Mouse (Mus musculus): Measurements from ENCODE around the gene Tmem186. TPM values are rescaled to one million over a fixed set of nuclear protein-coding genes. Genes with fewer than 3 reads are reported as not detected.

Gene Tmem186
- total and polyA plus RNA-seq, 2 experiments from 2014 or later, result 14.8 to 21.8 TPM

DNA sequence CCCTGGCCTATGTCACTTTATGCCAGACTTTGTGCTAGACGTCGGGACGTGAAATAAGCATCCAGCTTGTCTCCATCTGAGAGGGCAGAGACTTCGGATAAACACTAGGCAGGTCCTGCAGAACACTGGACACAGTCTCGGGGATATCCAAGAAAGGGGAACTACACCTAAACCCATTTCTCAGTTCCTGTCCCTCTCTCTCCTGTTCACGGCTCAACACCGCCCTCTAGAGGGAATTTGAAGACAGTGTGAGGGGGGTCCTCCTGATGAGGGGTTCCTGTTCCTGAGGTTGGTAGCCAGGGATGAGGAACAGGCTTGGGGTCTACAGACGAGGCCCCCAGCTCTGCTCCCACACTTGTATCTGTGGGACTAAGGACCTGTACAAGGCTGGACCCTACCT is 36.7 kb upstream of the Tmem186 start:
- peak; percentile 83 for TF ChIP-seq CTCF (IDR thresholded peaks at IDR 0.05; ENCODE audit: low read depth)
- TF ChIP-seq EP300 (IDR thresholded peaks at IDR 0.05; ENCODE audit: low read depth), result no peak
- H3K9me3 ChIP-seq (replicated peaks; ENCODE audit: control insufficient read depth, low read length), result no peaks in the 10 kb centered on the region
- H3K4me3 ChIP-seq (ENCODE audit: low read depth, low read length), result no peak overlapping the region
- DNase-seq (ENCODE audit: low spot score), result no peak
- H3K4me2 ChIP-seq (ENCODE audit: low read depth, low read length), result peak overlapping the region; percentile 13; the same call in 1 of the 2 replicates
- no peaks in the 10 kb centered on the region for H3K36me3 ChIP-seq (replicated peaks; ENCODE audit: control insufficient read depth, insufficient read depth, low read length)
- H3K27ac ChIP-seq (ENCODE audit: low read depth), result no peak overlapping the region
- peaks cover 18% of the 10 kb centered on the region for H3K4me1 ChIP-seq (ENCODE audit: control insufficient read depth, insufficient read depth)
- ATAC-seq (ENCODE audit: insufficient read depth, low read depth), result no peak
- no peak overlapping the region for H3K9ac ChIP-seq (replicated peaks; ENCODE audit: low read depth, low read length)
- 5% methylated on average over 8 of the region's 8 CpGs for WGBS
- no peaks in the 10 kb centered on the region for H3K27me3 ChIP-seq (ENCODE audit: control insufficient read depth, insufficient read depth, low read length)

DNA sequence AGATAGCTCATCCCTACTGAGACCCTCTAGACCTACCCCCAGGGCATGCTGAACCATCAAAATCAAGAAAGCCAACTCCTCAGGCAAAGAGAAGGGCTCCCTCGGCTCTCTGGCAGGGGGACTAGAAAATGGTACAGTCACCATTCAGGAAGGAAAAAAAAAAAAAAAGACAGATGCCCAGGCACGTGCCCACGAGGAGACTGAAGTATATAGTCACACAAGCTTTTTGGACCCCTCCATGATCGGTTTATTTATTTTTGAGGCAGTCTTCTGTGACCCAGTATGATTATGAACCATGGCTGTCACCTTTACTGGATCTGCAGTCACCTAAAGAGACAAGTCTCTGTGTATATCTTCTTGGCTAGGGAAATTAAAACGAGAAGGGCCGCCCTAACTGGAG is 35.8 kb upstream of the Tmem186 start:
- Histone ChIP-seq H3K36me3 (replicated peaks; ENCODE audit: control insufficient read depth, insufficient read depth, low read length) (no peaks in the 10 kb centered on the region), H3K27ac (ENCODE audit: low read depth) (no peak overlapping the region), H3K9ac (replicated peaks; ENCODE audit: low read depth, low read length) (no peak overlapping the region), H3K27me3 (ENCODE audit: control insufficient read depth, insufficient read depth, low read length) (no peaks in the 10 kb centered on the region), H3K9me3 (replicated peaks; ENCODE audit: control insufficient read depth, low read length) (no peaks in the 10 kb centered on the region), H3K4me3 (ENCODE audit: low read depth, low read length) (no peak overlapping the region), H3K4me2 (ENCODE audit: low read depth, low read length) (no peak overlapping the region), H3K4me1 (ENCODE audit: control insufficient read depth, insufficient read depth) (peaks cover 24% of the 10 kb centered on the region)
- 70% methylated on average over 6 of the region's 6 CpGs for WGBS
- no peak for ATAC-seq (ENCODE audit: insufficient read depth, low read depth)
- DNase-seq (ENCODE audit: low spot score), result no peak
- TF ChIP-seq EP300 (IDR thresholded peaks at IDR 0.05; ENCODE audit: low read depth) (no peak), CTCF (IDR thresholded peaks at IDR 0.05; ENCODE audit: low read depth) (no peak)

DNA sequence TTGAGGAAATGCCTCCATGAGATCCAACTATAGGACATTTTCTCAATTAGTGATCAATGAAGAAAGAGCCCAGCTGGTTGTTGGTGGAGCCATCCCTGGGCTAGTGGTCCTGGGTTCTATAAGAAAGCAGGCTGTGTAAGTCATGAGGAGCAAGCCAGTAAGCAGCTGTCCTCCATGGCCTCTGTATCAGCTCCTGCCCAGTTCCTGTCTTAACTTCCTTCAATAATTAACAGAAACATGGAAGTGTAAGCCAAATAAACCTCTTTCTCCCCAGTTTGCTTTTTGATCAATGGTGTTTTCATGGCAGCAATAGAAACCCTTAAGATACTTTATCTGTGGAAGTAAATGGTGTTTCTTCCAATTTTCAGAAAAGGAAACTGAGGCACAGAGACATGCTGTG is 35.3 kb upstream of the Tmem186 start:
- no peak overlapping the region for H3K9ac ChIP-seq (replicated peaks; ENCODE audit: low read depth, low read length)
- H3K27ac ChIP-seq (ENCODE audit: low read depth), result no peak overlapping the region
- ATAC-seq (ENCODE audit: insufficient read depth, low read depth), result no peak
- no peak for TF ChIP-seq EP300 (IDR thresholded peaks at IDR 0.05; ENCODE audit: low read depth)
- no peak for TF ChIP-seq CTCF (IDR thresholded peaks at IDR 0.05; ENCODE audit: low read depth)
- H3K4me2 ChIP-seq (ENCODE audit: low read depth, low read length), result no peak overlapping the region
- no peaks in the 10 kb centered on the region for H3K36me3 ChIP-seq (replicated peaks; ENCODE audit: control insufficient read depth, insufficient read depth, low read length)
- no peak overlapping the region for H3K4me3 ChIP-seq (ENCODE audit: low read depth, low read length)
- DNase-seq (ENCODE audit: low spot score), result no peak
- H3K4me1 ChIP-seq (ENCODE audit: control insufficient read depth, insufficient read depth), result peaks cover 29% of the 10 kb centered on the region
- H3K9me3 ChIP-seq (replicated peaks; ENCODE audit: control insufficient read depth, low read length), result no peaks in the 10 kb centered on the region
- H3K27me3 ChIP-seq (ENCODE audit: control insufficient read depth, insufficient read depth, low read length), result no peaks in the 10 kb centered on the region

DNA sequence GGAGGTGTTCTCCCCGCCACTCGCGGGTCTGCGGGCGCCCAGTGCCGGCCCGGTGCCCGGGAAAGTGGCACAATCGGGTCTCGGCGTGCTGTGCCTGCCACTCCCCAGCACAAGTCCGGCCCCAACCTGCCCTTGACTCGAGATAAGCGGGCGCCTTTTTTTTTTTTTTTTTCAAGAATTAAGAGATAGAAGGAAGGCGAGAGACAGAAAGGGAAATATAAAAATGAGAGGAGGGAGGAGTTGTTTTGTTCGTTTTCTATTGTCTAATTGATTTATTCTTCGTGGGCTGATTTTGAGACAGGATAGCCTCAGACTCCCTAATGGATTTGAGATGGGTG is 34.8 kb upstream of the Tmem186 start:
- Histone ChIP-seq H3K9me3 (replicated peaks; ENCODE audit: control insufficient read depth, low read length) (no peaks in the 10 kb centered on the region), H3K27me3 (ENCODE audit: control insufficient read depth, insufficient read depth, low read length) (no peaks in the 10 kb centered on the region), H3K36me3 (replicated peaks; ENCODE audit: control insufficient read depth, insufficient read depth, low read length) (no peaks in the 10 kb centered on the region), H3K4me2 (ENCODE audit: low read depth, low read length) (peak overlapping the region; percentile 79), H3K4me1 (ENCODE audit: control insufficient read depth, insufficient read depth) (peaks cover 34% of the 10 kb centered on the region), H3K27ac (ENCODE audit: low read depth) (no peak overlapping the region), H3K4me3 (ENCODE audit: low read depth, low read length) (peak overlapping the region; percentile 72), H3K9ac (replicated peaks; ENCODE audit: low read depth, low read length) (no peak overlapping the region)
- no peak for ATAC-seq (ENCODE audit: insufficient read depth, low read depth)
- no peak for DNase-seq (ENCODE audit: low spot score)
- whole genome bisulfite sequencing, result 1% methylated on average over 18 of the region's 18 CpGs
- TF ChIP-seq CTCF (IDR thresholded peaks at IDR 0.05; ENCODE audit: low read depth) (no peak), EP300 (IDR thresholded peaks at IDR 0.05; ENCODE audit: low read depth) (no peak)

DNA sequence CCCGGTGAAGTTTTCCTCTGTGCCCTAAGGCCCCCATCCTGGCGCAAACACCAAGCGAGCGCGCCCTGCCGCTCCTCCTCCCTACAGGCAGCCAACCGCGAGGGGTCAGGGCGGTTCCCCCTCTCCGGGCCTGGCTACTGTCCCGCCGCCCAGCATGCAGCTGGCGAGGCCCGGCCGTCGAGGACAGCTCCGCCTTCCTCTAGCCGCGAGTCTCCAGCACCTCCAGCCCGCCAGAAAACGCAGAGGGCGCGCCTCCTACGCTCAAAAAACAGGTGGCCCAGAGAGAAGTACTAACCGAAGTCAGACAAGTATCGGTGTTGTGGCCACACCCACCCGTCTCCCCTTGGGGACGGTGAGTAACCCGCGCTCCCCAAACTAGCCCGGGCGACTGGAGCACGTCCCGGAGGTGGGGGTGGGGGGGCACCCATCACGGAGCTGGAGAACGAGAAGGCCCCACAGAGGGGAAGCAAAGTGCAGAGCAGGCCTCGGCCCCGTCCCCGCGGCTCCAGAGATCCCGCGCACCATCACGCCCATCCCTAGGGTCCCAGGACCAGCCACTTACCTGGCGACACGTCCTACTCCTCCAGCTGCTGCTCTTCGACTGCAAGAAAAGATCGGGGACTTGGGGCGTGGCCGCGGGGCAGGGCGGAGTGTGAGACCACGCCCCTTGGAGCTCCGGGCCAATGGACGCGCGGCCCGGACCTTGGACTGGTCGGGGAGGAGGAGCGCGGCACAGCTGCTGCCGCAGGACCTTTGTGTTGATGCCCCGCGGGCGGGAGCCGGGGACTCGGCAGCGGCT is 34.2 kb upstream of the Tmem186 start, which contains the start of gene Carhsp1:
Carhsp1 (minus strand) TSS at position 605 of the 799 bp plus-strand sequence.
- Histone ChIP-seq H3K4me1 (ENCODE audit: control insufficient read depth, insufficient read depth) (peaks cover 40% of the 10 kb centered on the region), H3K9me3 (replicated peaks; ENCODE audit: control insufficient read depth, low read length) (no peaks in the 10 kb centered on the region), H3K9ac (replicated peaks; ENCODE audit: low read depth, low read length) (peak within 1 kb of the TSS; percentile 51), H3K4me2 (ENCODE audit: low read depth, low read length) (peak within 1 kb of the TSS; percentile 79), H3K4me3 (ENCODE audit: low read depth, low read length) (peak within 1 kb of the TSS; percentile 72), H3K36me3 (replicated peaks; ENCODE audit: control insufficient read depth, insufficient read depth, low read length) (no peaks in the 10 kb centered on the region), H3K27me3 (ENCODE audit: control insufficient read depth, insufficient read depth, low read length) (no peaks in the 10 kb centered on the region), H3K27ac (ENCODE audit: low read depth) (peak within 1 kb of the TSS; percentile 88)
- ATAC-seq (ENCODE audit: insufficient read depth, low read depth), result peak; percentile 89
- peak; percentile 91 for DNase-seq (ENCODE audit: low spot score)
- TF ChIP-seq CTCF (IDR thresholded peaks at IDR 0.05; ENCODE audit: low read depth) (peak; percentile 42), EP300 (IDR thresholded peaks at IDR 0.05; ENCODE audit: low read depth) (no peak)
- under 1% methylated on average over 63 of the region's 67 CpGs for WGBS

All from heart, postnatal 0 days (tissue).